Comparison of ENCODE assay signal across 15 mouse cellular contexts in genomic region chr6:34623290-34623689, GRCm38 (mm10). TPM values are rescaled to one million over a fixed set of nuclear protein-coding genes. Genes with fewer than 3 reads are reported as not detected.
DNase-seq lines count a peak whose midpoint lies in the region; ATAC-seq and TF ChIP-seq lines count a peak whose summit lies in the region.
"Had no signal": no experiment of that assay in that cellular context is flagged by ENCODE, and none has a peak within 500 bp of the region (broad histone marks: within the 10 kb centered on the region; RNA-seq: fewer than 3 reads in every experiment).

No protein-coding gene starts in this region.

- no peak for DNase-seq in heart, adult 2 months
- no peak for DNase-seq in heart, adult 9 months (ENCODE audit: low spot score in 2 of 2)
- no peak for DNase-seq in kidney, postnatal 36 days
- peak; percentile 55 for DNase-seq in 3T3-L1 (ENCODE audit: low read depth, low spot score)
- DNase-seq in adrenal gland, postnatal 25 days, result no peak
- DNase-seq: adrenal gland, adult 8-10 months; cerebellum, adult 8-10 months; kidney, adult 11 months had no signal

- ATAC-seq in kidney, embryonic 15.5 days (replicated peaks; ENCODE audit: low FRiP score), result no peak
- no peak for ATAC-seq in forebrain, embryonic 15.5 days (replicated peaks)

- H3K4me3 ChIP-seq in heart, adult 2 months, result no peak overlapping the region
- H3K4me3 ChIP-seq in kidney, embryonic 15.5 days (replicated peaks), result no peak overlapping the region
- H3K4me3 ChIP-seq in embryonic fibroblast, embryonic 13.5 days (ENCODE audit: insufficient read depth, low read length), result no peak overlapping the region
- no peak overlapping the region for H3K4me3 ChIP-seq in forebrain, embryonic 15.5 days
- H3K4me3 ChIP-seq: forebrain, embryonic 12.5 days; liver, embryonic 15.5 days; megakaryocyte, embryonic 14.5 days had no signal

- H3K4me2 ChIP-seq in kidney, embryonic 15.5 days, result no peak overlapping the region
- no peak overlapping the region for H3K4me2 ChIP-seq in forebrain, embryonic 15.5 days (replicated peaks)
- H3K4me2 ChIP-seq: forebrain, embryonic 12.5 days; liver, embryonic 15.5 days had no signal

- peak overlapping the region; percentile 0; the same call in 1 of the 2 replicates for H3K27ac ChIP-seq in heart, adult 2 months
- H3K27ac ChIP-seq in kidney, embryonic 15.5 days, result peak overlapping the region; percentile 72
- H3K27ac ChIP-seq in embryonic fibroblast, embryonic 13.5 days (ENCODE audit: insufficient read depth, low read length), result peak overlapping the region; percentile 94
- H3K27ac ChIP-seq in forebrain, embryonic 15.5 days (replicated peaks), result no peak overlapping the region
- H3K27ac ChIP-seq: forebrain, embryonic 12.5 days; liver, embryonic 15.5 days; stomach, postnatal 0 days had no signal

- no peak overlapping the region for H3K9ac ChIP-seq in heart, adult 2 months (ENCODE audit: low read depth, low read length)
- H3K9ac ChIP-seq in kidney, embryonic 15.5 days, result no peak overlapping the region
- no peak overlapping the region for H3K9ac ChIP-seq in forebrain, embryonic 15.5 days (replicated peaks)
- H3K9ac ChIP-seq: forebrain, embryonic 12.5 days; liver, embryonic 15.5 days had no signal

- no peaks in the 10 kb centered on the region for H3K9me3 ChIP-seq in kidney, embryonic 15.5 days (replicated peaks)
- no peaks in the 10 kb centered on the region for H3K9me3 ChIP-seq in forebrain, embryonic 15.5 days
- H3K9me3 ChIP-seq: forebrain, embryonic 12.5 days; liver, embryonic 15.5 days; megakaryocyte, embryonic 14.5 days had no signal

- no peak for TF ChIP-seq EP300 in heart, adult 2 months (IDR thresholded peaks at IDR 0.05; ENCODE audit: insufficient read depth, low read depth, low read length)

- 0 out of 2 replicates have a peak, but pooled peaks cover 1% of the 10 kb centered on the region for H3K79me2 ChIP-seq in heart, adult 2 months (replicated peaks; ENCODE audit: control insufficient read depth, insufficient read depth, low read length)

- H3K36me3 ChIP-seq in heart, adult 2 months (ENCODE audit: control insufficient read depth, insufficient read depth, low read length), result peaks cover 12% of the 10 kb centered on the region
- H3K36me3 ChIP-seq in kidney, embryonic 15.5 days, result no peaks in the 10 kb centered on the region
- H3K36me3 ChIP-seq in forebrain, embryonic 15.5 days, result no peaks in the 10 kb centered on the region
- H3K36me3 ChIP-seq: forebrain, embryonic 12.5 days; liver, embryonic 15.5 days had no signal

- WGBS in heart, adult 2 months, result 49% methylated on average over 7 of the region's 7 CpGs
- WGBS in kidney, embryonic 15.5 days, result 57% methylated on average over 7 of the region's 7 CpGs
- WGBS in forebrain, embryonic 15.5 days, result 51% methylated on average over 7 of the region's 7 CpGs

- intact Hi-C loops in heart, adult 2 months (cut with DNase I), result no loop called here

- no peak for TF ChIP-seq CTCF in heart, adult 2 months (IDR thresholded peaks at IDR 0.05)
- TF ChIP-seq CTCF in embryonic fibroblast, embryonic 13.5 days (IDR thresholded peaks at IDR 0.05; ENCODE audit: borderline replicate concordance, insufficient read depth, low read length), result no peak

- no peak for TF ChIP-seq POLR2A in heart, adult 2 months (IDR thresholded peaks at IDR 0.05; ENCODE audit: insufficient read depth, low read depth, low read length)
- TF ChIP-seq POLR2A in embryonic fibroblast, embryonic 13.5 days (IDR thresholded peaks at IDR 0.05; ENCODE audit: low read depth, low read length), result no peak

- no peaks in the 10 kb centered on the region for H3K27me3 ChIP-seq in heart, adult 2 months (ENCODE audit: control insufficient read depth, insufficient read depth, low read length)
- no peaks in the 10 kb centered on the region for H3K27me3 ChIP-seq in kidney, embryonic 15.5 days
- no peaks in the 10 kb centered on the region for H3K27me3 ChIP-seq in forebrain, embryonic 15.5 days
- H3K27me3 ChIP-seq: forebrain, embryonic 12.5 days; liver, embryonic 15.5 days; megakaryocyte, embryonic 14.5 days had no signal

- H3K4me1 ChIP-seq in heart, adult 2 months (ENCODE audit: control insufficient read depth, insufficient read depth, low read length), result peaks cover 4% of the 10 kb centered on the region
- H3K4me1 ChIP-seq in kidney, embryonic 15.5 days, result peaks cover 27% of the 10 kb centered on the region
- peaks cover 38% of the 10 kb centered on the region for H3K4me1 ChIP-seq in embryonic fibroblast, embryonic 13.5 days (ENCODE audit: control insufficient read depth, insufficient read depth, low read length)
- no peaks in the 10 kb centered on the region for H3K4me1 ChIP-seq in forebrain, embryonic 15.5 days
- H3K4me1 ChIP-seq: forebrain, embryonic 12.5 days; liver, embryonic 15.5 days had no signal

RNA-seq across cellular contexts. Expression of gene Cald1, which starts 25.0 kb away (rescaled TPM):
- total RNA-seq in heart, adult 2 months (2021), result 10 to 100 TPM; 47.6 to 62.8 TPM
- 14.1 and 28.2 TPM in 2 replicates for polyA plus RNA-seq in heart, adult 2 months (2012; rRNA removed)
- polyA plus RNA-seq in kidney, embryonic 15.5 days (2015; fragmentation: Nextera tagmentation; extraction: Ambion mirVana), result 242 and 266 TPM in 2 replicates
- 1,420 and 1,765 TPM in 2 replicates for polyA plus RNA-seq in embryonic fibroblast, embryonic 13.5 days (2011; ENCODE audit: insufficient read length, low read depth, missing spikeins)
- total RNA-seq in adrenal gland, postnatal 25 days (2021), result 58.7 and 73.2 TPM in 2 replicates
- 63.8 and 66.9 TPM in 2 replicates for polyA plus RNA-seq in forebrain, embryonic 15.5 days (2015; fragmentation: Nextera tagmentation; extraction: Ambion mirVana)
